Mouse (Mus musculus): Measurements from ENCODE around the gene Btbd10.

DNA sequence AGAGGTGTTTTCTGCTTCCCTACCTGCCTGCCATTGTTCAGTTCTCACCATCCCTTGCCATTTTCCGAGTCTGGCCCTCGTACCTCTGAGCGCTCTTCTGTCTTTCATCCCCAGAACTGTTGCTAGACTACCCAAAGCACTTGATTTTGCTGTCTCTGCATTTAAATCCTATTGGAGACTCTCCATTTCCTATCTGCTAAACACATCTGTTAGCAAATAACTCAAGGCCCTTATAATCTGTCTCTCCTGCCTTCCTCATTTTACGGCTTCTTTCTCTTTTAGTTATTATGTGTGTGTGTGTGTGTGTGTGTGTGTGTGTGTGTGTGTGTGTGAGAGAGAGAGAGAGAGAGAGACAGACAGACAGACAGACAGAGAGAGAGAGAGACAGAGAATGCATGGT, 71.4 kb downstream of the Btbd10 start:
- TF ChIP-seq POLR2A (IDR thresholded peaks at IDR 0.05; ENCODE audit: low read depth, low read length) (no peak), CTCF (IDR thresholded peaks at IDR 0.05; ENCODE audit: extremely low read depth, insufficient read length, insufficient replicate concordance, low read depth, low read length) (no peak)
